Mouse (Mus musculus): ENCODE data around the gene Phlda1. TPM values are rescaled to one million over a fixed set of nuclear protein-coding genes. Genes with fewer than 3 reads are reported as not detected.

Gene Phlda1
- 37.8 and 47.7 TPM in 2 replicates for polyA plus RNA-seq (2015; fragmentation: Nextera tagmentation; extraction: Ambion mirVana)

DNA sequence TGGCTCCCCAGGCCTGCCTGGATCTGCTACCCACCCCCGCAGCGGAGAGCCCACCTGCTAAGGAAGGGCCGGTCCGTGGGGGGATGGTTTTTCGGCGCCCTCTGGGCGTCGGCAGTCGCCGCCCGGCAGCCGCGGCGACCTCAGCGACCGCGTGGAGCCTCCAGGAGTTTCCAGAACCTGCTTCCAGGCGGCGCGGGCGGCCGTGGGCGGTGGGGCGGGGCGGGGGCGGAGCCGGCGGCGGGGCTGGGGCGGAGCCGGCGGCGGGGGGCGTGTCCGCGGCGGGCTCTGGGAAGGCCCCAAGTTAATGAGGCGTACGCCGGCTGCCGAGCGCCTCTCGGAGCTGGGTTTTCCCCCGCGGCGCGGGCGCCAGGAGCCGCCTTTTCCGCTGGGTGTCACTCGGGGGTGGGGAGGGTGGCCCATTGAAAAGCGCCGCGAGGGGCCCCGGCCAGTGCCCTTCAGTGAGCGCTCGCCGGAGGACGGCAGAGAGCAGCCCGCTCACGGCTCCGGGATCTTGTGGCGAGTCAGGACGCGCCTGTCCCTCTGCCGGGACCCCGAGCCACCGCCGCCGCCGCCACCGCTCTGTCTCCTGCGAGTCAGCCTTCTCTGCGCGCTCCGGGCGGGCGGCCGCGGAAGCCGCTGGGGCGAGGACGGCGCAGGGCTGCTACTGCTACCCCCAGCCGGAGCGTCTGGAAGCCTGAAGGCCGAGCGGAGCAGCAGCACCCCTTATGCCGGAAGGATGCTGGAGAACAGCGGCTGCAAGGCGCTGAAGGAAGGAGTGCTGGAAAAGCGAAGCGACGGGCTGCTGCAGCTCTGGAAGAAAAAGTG lies at the start of gene Phlda1:
Gene Phlda1, plus strand, starts transcription at position 186 of the 825 bp plus-strand sequence.

GRCm38 (mm10) chr10:111472686-111473510 lies 33.2 kb upstream of the Phlda1 start, which contains the start of gene Nap1l1:
Nap1l1 (plus strand) TSS chr10:111473223.

Other genes starting within 250 kb of the Phlda1 start
- gene Bbs10, start 207.6 kb upstream of the Phlda1 start, polyA plus RNA-seq (2015; fragmentation: Nextera tagmentation; extraction: Ambion mirVana): 2.0 and 2.1 TPM in 2 replicates
- gene Nap1l1, start 33.1 kb upstream of the Phlda1 start, polyA plus RNA-seq (2015; fragmentation: Nextera tagmentation; extraction: Ambion mirVana): 104 and 136 TPM in 2 replicates